Mouse (Mus musculus) inflammation-experienced regulatory T-cells, adult 6 months (primary cell): Measurements from ENCODE around the gene Itga6. TPM values are rescaled to one million over a fixed set of nuclear protein-coding genes. Genes with fewer than 3 reads are reported as not detected.

Source experiments
- ATAC-seq: one replicate; pipeline ENCODE4 v1.8.0; 2017
- polyA plus RNA-seq, 3 experiments: library from polyadenylated mRNA; unstranded; fragments of 100-300 nt; shearing (Covaris generic); gene quantifications; one replicate each; pipeline ENCODE4 v1.2.1; 2017

Itga6 gene
- polyA plus RNA-seq, 3 experiments from 2014 or later: 23.9 to 54.9 (median 42.7) TPM

- no peak for ATAC-seq
These were observed 10.5 kb upstream of the Itga6 start for GRCm38 (mm10) chr2:71734792-71735392.

DNA sequence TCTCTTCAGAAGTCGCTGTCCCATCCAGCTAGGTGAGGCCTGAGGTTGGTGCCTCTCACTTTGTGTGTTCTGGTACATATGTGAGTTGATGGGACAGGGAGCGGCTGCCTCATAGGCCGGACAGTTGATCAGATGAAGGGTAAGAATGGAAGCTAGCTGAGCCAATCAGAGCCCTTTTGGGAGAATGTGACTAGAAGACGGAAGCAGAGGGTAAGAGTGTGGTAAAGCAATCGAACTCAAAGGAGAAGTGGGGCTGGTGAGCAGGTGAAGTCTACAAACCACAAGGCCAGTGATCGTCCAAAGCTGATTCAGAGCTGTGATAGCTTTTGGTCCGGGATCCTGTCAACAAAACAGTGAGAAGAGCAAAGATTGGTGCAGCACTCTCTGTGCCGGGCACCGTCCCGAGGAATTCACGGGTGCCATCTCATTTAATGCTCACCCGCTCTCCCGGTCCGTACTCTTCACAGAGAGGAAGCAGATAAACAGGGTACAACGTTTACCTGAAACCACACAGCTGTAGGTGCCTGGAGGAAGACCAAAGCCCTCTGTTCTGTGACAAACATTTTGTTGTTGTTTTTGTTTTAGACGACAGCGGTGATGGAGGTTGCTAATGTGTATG, 9.8 kb upstream of the Itga6 start:
- peak; percentile 70 for ATAC-seq

GRCm38 (mm10) chr2:71736213-71736612, 9.2 kb upstream of the Itga6 start:
- no peak for ATAC-seq

- ATAC-seq: no peak
These were observed 6.1 kb upstream of the Itga6 start for GRCm38 (mm10) chr2:71739173-71739860.

DNA sequence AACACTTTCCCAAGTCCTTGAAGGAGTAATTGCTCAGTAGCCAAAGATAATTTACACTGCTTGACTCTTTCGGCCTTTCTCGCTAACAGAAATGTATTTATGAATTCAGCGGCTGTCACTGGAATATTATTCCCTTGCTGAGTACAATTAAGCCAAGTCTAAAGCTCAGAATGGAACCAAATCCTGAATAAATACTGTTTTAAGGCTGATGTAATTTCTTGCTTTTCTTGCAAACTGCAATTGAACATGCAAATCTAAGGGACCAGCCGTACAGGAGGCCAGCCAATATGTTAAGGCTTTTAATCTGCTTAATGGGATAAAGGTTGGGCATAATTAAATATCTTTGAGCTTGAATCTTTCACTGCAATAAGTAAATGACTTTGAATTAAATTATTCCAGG, 2.9 kb upstream of the Itga6 start:
- ATAC-seq: no peak

DNA sequence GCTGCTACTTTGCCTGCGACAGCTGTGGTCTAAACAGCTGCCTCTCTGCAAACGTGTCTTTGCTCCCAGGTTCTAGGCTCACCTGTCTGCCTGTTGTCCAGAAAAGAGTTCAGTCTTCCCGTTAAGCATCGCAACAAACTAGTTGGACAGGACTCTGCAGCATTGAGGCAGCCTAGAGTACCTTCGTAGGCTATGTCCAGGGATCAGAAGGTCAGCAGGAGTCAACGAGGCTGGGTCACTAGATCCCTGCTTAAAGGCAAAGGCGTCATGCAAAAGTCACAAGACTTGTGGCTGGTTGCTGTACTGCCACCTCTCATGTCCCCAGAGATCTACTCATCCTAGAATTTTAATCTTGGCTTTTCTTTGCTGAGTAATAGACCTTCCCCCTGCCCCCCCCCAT, 2.0 kb upstream of the Itga6 start:
- no peak for ATAC-seq

GRCm38 (mm10) chr2:71744320-71744719, 1.1 kb upstream of the Itga6 start:
- no peak for ATAC-seq

DNA sequence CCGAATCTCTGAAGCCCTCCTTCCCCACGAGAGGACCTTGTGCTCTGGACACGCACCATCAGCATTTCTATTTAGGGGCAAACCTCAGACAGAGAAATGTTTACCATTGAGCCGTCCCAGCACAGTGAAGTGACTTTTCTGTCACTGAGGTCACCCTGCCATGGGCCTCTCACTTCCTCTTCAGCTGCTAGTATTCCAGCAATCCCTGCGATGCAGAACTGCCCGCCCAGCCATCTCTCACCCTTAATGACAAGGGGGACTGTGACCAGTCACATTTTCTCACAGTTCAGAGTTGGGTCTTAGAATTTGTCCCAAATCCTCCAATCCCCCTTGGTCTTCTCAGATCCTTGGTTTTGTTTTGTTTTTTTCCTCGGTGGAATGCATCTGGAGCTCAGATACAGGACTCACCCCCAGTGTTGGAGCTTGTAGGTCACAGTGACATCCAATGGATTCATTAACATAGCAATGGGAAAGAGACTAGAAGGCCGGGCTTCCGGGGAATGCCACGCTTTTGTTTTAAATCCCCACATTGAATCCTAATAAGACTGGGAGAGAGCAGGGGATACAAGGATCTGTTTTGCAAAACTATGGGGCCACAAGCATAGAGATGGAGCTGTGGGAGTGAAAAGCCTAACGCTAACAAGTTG, 432 bp upstream of the Itga6 start:
- no peak for ATAC-seq

- ATAC-seq: no peak
These were observed 3.0 kb downstream of the Itga6 start for GRCm38 (mm10) chr2:71748451-71748850.

DNA sequence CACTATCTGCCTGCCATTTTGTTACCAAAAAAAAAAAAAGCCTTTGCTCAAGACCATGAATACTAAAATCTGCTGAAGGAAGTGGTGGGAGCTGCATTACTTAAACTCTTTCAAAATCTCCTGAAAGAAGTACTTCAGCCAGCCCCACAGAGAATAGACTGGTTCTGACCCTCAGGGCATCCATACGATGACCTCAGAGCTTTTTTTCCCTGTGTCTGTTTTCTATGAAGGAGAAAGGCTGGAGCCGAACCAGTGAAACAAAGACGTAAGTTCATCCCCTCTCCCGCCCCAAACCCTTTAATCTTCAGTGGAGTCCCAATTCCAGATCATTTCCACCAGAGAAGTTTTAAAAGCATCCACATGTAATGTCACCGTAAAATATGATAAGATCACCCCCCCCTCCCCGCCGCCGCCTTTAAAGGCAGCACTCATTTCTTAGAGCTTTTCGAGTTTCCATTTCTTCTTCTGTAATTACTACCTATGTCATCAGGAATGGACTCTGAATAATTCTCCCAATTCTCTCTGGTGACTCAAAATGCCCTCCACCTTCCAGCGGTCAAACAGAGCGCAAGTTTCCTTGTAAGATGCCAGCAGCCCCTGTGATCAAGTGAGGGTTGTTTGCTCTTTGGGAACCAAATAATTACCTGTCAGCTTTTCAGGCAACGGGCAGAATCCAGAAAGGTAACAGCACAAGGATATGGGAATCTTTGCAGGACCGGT, 4.1 kb downstream of the Itga6 start:
- no peak for ATAC-seq

GRCm38 (mm10) chr2:71750087-71750453, 4.7 kb downstream of the Itga6 start:
- no peak for ATAC-seq

DNA sequence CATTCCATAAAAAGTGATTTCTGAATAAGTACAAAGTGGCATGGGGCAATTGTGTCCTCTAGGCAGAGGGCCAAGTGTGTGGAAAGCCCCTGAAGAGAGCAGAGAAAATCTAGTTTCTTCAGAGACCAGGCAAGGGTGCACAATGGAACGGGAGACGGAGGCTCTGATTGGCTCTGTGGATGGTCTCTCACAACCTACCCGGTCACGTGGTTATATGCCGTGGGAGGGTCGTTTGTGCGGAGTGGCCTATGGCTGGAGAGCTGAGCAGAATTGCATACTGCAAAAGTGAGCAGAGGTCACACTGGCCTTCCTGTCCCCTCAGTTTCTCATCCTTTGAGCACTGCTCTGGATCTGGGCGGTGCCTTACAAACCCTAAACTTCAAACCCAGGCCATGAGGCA, 5.9 kb downstream of the Itga6 start:
- ATAC-seq: no peak

DNA sequence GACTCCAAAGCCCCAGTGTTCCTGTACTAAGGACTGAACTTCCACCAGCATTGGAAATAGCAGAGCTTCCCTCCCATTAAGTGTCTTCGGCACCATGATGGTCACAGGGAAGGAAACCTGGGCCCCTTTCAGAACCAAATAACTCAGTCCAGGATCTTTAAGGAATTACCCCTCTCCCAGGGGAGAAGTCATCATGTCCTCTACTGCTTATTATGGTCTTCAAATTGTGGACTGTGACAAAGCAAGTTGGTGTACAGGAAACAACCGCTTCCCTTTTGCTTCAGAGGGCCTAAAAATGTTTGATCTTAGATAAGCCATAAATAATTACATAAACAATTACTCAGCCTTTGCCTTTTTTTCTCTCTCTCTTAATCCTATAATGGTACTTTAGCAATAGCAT, 6.4 kb downstream of the Itga6 start:
- no peak for ATAC-seq

DNA sequence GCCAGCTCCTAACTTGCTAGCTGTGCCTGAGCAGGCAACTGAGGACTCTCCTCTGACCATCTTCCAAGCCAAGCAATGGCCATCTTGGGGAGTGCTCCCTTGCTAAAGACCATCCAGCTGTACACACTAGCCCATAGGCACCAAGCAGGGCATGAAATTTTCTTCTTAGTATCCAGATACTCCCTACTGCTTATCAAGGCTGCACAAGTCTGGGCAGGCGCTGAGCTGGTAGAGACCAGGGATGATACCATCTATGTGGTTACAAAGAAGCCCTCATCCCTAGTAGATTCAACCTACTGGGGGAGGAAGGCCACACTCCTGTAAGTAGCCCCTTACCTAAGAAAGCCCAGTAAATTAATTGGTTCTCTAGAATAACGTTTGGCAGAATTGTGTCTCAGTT, 7.0 kb downstream of the Itga6 start:
- ATAC-seq: no peak

- ATAC-seq: no peak
These were observed 7.7 kb downstream of the Itga6 start for GRCm38 (mm10) chr2:71753161-71753560.

DNA sequence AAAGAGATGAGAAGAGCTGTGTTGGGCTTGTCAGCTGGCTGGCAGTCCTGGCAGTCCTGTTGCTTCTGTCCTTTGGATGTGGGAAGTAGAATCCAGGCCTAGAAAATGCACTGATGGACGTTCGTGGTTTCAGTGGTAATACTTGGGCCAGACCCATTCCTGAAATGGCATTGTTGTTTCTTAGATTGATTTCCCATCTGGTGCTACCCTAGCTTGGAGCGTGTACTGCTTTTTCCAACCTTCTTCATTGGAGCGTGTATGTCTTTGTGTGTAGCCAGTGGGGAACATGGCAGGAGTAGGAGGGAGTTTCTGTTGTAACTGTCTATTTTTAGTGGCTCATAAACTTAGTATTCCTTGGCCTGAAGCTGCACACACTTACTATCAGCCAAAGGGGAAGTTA, 10.3 kb downstream of the Itga6 start:
- ATAC-seq: no peak

DNA sequence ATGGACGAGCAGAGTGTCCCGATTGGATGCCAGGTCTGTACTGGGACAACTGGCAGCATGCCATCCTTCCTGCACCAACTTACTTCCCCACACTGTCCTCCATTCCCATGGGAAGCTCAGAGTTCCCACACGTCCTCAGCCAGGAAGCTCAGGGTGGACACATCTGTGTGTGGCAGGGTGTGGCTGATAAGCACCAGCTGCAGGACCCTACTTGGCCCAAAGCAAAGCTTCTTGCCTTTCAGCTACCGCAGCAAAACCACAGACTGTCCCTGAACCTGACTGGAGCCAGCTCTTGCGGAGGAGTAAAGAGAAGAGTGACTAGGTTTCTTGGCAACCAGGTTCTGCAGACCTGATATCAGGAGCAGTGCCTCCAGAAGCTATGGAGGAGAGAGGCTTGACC, 11.7 kb downstream of the Itga6 start:
- no peak for ATAC-seq

GRCm38 (mm10) chr2:71758591-71759531, 13.4 kb downstream of the Itga6 start:
- no peak for ATAC-seq

- no peak for ATAC-seq
These were observed 14.7 kb downstream of the Itga6 start for GRCm38 (mm10) chr2:71760091-71760490.

DNA sequence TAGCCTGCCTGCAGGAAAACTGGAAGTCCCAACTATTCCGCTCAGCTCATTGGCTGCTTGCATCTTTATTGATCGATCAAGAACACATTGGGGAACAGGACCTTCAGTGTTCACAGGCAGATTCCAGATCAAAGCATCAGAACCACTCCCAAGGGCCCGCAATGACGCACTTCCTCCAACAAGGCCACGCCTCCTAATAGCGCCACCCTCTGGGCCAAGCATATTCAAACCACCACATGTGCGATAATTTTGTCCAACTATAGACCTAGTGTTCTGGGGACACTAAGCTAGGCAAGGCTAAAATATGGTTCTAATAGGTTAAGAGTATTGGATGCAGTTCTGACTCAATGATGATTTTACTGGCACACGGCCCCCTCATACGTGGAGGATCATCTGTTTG, 15.7 kb downstream of the Itga6 start:
- no peak for ATAC-seq

DNA sequence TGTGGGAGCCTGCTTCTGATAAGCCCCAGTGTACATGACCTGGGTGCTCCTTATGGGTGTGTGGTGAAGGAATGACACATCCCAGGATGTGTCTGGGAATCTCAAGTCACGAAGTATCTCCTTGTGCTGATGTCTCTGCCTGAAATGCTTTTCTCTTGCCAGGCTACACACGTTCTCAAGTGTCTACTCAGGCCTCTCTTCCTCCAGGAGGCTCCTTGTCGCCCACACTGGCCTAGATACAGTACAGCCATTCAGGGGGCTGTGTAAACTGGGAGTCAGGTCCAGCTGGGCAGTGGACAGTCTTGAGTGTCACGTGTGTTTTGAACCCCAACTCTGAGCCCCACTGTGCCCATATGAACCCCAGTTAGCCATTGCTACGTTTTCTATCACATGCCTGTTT, 19.1 kb downstream of the Itga6 start:
- ATAC-seq: no peak
